8 mouse cellular contexts compared by ENCODE assay signal in the genomic region with DNA sequence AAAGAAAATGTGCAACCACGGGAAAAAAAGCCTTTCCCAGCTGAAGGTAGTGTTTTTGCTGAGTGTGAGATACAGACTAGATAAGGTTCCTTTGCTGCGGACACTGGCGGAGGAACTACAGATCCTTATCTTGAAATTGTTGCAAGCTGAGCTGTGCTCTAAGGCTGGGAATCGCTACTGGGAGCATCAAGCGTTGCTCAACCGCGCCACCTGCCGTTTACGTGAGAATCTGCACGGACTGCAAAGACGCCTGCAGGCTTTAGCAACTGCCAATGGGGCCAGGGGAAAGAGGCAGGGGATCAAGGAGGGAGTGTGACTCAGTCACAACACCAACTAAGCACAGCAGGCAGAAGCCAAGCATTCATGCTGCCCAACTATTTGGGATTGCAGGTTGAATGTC.
A peak's percentile ranks its signal among the peaks of the same experiment; 100 is the strongest.
DNase-seq lines count a peak whose midpoint lies in the region; ATAC-seq and TF ChIP-seq lines count a peak whose summit lies in the region.

No protein-coding gene starts in this region.

- intact Hi-C loops in heart, adult 2 months (cut with DNase I): loop anchor here (1.0 to 5.0 kb wide), 4 partner anchors 36 to 376 kb away; partner anchors contain the start of gene Eogt

- peak; percentile 95 for TF ChIP-seq EP300 in heart, adult 2 months (IDR thresholded peaks at IDR 0.05; ENCODE audit: insufficient read depth, low read depth, low read length)

- H3K4me1 ChIP-seq in heart, adult 2 months (ENCODE audit: control insufficient read depth, insufficient read depth, low read length): peaks cover 9% of the 10 kb centered on the region
- H3K4me1 ChIP-seq in limb, embryonic 13.5 days: 0 out of 2 replicates have a peak, but pooled peaks cover 3% of the 10 kb centered on the region
- no peaks in the 10 kb centered on the region for H3K4me1 ChIP-seq in midbrain, postnatal 0 days (ENCODE audit: insufficient read depth, low read length)

- H3K79me2 ChIP-seq in heart, adult 2 months (replicated peaks; ENCODE audit: control insufficient read depth, insufficient read depth, low read length): no peaks in the 10 kb centered on the region

- no peak overlapping the region for H3K9ac ChIP-seq in heart, adult 2 months (ENCODE audit: low read depth, low read length)
- no peak overlapping the region for H3K9ac ChIP-seq in limb, embryonic 13.5 days
- H3K9ac ChIP-seq in midbrain, postnatal 0 days (replicated peaks; ENCODE audit: low read length, poor library complexity, severe bottlenecking): no peak overlapping the region

- peak; percentile 44; the same call in 1 of the 2 replicates for ATAC-seq in limb, embryonic 13.5 days (ENCODE audit: low FRiP score, low read depth)
- ATAC-seq in midbrain, postnatal 0 days (ENCODE audit: low FRiP score): no peak

- TF ChIP-seq CTCF in heart, adult 2 months (IDR thresholded peaks at IDR 0.05): peak; percentile 98
- peak; percentile 98 for TF ChIP-seq CTCF in midbrain, postnatal 0 days (IDR thresholded peaks at IDR 0.05)

- H3K4me2 ChIP-seq in limb, embryonic 13.5 days (replicated peaks): peak overlapping the region; percentile 30
- H3K4me2 ChIP-seq in midbrain, postnatal 0 days (ENCODE audit: low read depth, low read length, poor library complexity, severe bottlenecking): 0 out of 2 replicates have a peak overlapping the region, but pooled peaks have one; percentile 6

- no peak for TF ChIP-seq POLR2A in heart, adult 2 months (IDR thresholded peaks at IDR 0.05; ENCODE audit: insufficient read depth, low read depth, low read length)

- H3K36me3 ChIP-seq in heart, adult 2 months (ENCODE audit: control insufficient read depth, insufficient read depth, low read length): no peaks in the 10 kb centered on the region
- no peaks in the 10 kb centered on the region for H3K36me3 ChIP-seq in limb, embryonic 13.5 days
- H3K36me3 ChIP-seq in midbrain, postnatal 0 days (ENCODE audit: insufficient read depth, low read length): no peaks in the 10 kb centered on the region

- no peaks in the 10 kb centered on the region for H3K27me3 ChIP-seq in heart, adult 2 months (ENCODE audit: control insufficient read depth, insufficient read depth, low read length)
- H3K27me3 ChIP-seq in limb, embryonic 13.5 days: 0 out of 2 replicates have a peak, but pooled peaks cover 11% of the 10 kb centered on the region
- H3K27me3 ChIP-seq in midbrain, postnatal 0 days (ENCODE audit: insufficient read depth, low read length): peaks cover 4% of the 10 kb centered on the region; the same call in 1 of the 2 replicates

- no peak overlapping the region for H3K4me3 ChIP-seq in heart, adult 2 months
- no peak overlapping the region for H3K4me3 ChIP-seq in limb, embryonic 13.5 days
- H3K4me3 ChIP-seq in midbrain, postnatal 0 days (ENCODE audit: low read depth, low read length): no peak overlapping the region

- no peak overlapping the region for H3K27ac ChIP-seq in heart, adult 2 months
- no peak overlapping the region for H3K27ac ChIP-seq in limb, embryonic 13.5 days
- no peak overlapping the region for H3K27ac ChIP-seq in midbrain, postnatal 0 days (ENCODE audit: low read depth, low read length)

- 0% methylated on average over 11 of the region's 11 CpGs for WGBS in heart, adult 2 months
- 1% methylated on average over 11 of the region's 11 CpGs for WGBS in limb, embryonic 13.5 days
- WGBS in midbrain, postnatal 0 days: 1% methylated on average over 11 of the region's 11 CpGs

- H3K9me3 ChIP-seq in limb, embryonic 13.5 days: no peaks in the 10 kb centered on the region
- H3K9me3 ChIP-seq in midbrain, postnatal 0 days (ENCODE audit: low read length): no peaks in the 10 kb centered on the region

- peak; percentile 72 for DNase-seq in gastrocnemius, adult 18-20 months (ENCODE audit: low spot score)
- no peak for DNase-seq in gastrocnemius, adult 8-10 months (ENCODE audit: low spot score in 2 of 2)
- peak; percentile 73 for DNase-seq in embryo, embryonic 11.5 days (ENCODE audit: low read depth, low spot score)
- peak; percentile 75 to 85 for DNase-seq in heart, adult 2 months
- peak; percentile 75 for DNase-seq in kidney, adult 18-20 months
- peak; percentile 90 for DNase-seq in midbrain, postnatal 0 days (ENCODE audit: low spot score)
- peak; percentile 38 to 60 for DNase-seq in spleen, postnatal 14 days (ENCODE audit: low spot score in 2 of 2)

Comparison
In these comparisons a context has a peak if more than half of its experiments do, and no peak if none do; other contexts are left out.
1. DNase-seq: peak in gastrocnemius, adult 18-20 months (single experiment), embryo, embryonic 11.5 days (single experiment), heart, adult 2 months (2 of 2), kidney, adult 18-20 months (single experiment), midbrain, postnatal 0 days (single experiment) and spleen, postnatal 14 days (2 of 2); none in gastrocnemius, adult 8-10 months (0 of 2).